Mouse (Mus musculus): Measurements from ENCODE around the gene Eme1. TPM values are rescaled to one million over a fixed set of nuclear protein-coding genes. Genes with fewer than 3 reads are reported as not detected.
A peak's percentile ranks its signal among the peaks of the same experiment; 100 is the strongest.
"Not testable (repeated sequence)": the region's sequence is repeated elsewhere in the genome, so short reads cannot be mapped to it uniquely, and the experiment has no call there.

The Eme1 gene
- total RNA-seq, 2 experiments from 2014 or later: not detected

- intact Hi-C loops (cut with DNase I): no loop called here
- no peak for DNase-seq (ENCODE audit: low spot score in 2 of 2)
These were observed 791 bp downstream of the Eme1 start for GRCm38 (mm10) chr11:94652973-94653372.

- DNase-seq (ENCODE audit: low spot score in 2 of 2); intact Hi-C loops (cut with DNase I): not testable (repeated sequence)
These were observed 2.5 kb downstream of the Eme1 start for GRCm38 (mm10) chr11:94651241-94651640.

- intact Hi-C loops (cut with DNase I): no loop called here
- no peak for DNase-seq (ENCODE audit: low spot score in 2 of 2)
These were observed 7.3 kb downstream of the Eme1 start for GRCm38 (mm10) chr11:94646457-94646856.

- no peak for DNase-seq (ENCODE audit: low spot score in 2 of 2)
- intact Hi-C loops (cut with DNase I): no loop called here
These were observed 9.1 kb downstream of the Eme1 start for GRCm38 (mm10) chr11:94644461-94645219.

- DNase-seq (ENCODE audit: low spot score in 2 of 2): no peak
- intact Hi-C loops (cut with DNase I): no loop called here
These were observed 19.3 kb downstream of the Eme1 start for GRCm38 (mm10) chr11:94634431-94634830.

GRCm38 (mm10) chr11:94632988-94633387, 20.8 kb downstream of the Eme1 start:
- intact Hi-C loops (cut with DNase I): no loop called here

GRCm38 (mm10) chr11:94631969-94632368, 21.8 kb downstream of the Eme1 start:
- no peak for DNase-seq (ENCODE audit: low spot score in 2 of 2)
- intact Hi-C loops (cut with DNase I): no loop called here

More at GRCm38 (mm10) chr11:94632988-94633387, 20.8 kb downstream of the Eme1 start:
- no peak for DNase-seq (ENCODE audit: low spot score in 2 of 2)

- intact Hi-C loops (cut with DNase I): no loop called here
- DNase-seq (ENCODE audit: low spot score in 2 of 2): peak; percentile 17 to 18
These were observed 23.4 kb downstream of the Eme1 start for GRCm38 (mm10) chr11:94630199-94631011.

GRCm38 (mm10) chr11:94629884-94630198, 23.9 kb downstream of the Eme1 start:
- DNase-seq (ENCODE audit: low spot score in 2 of 2): no peak
- intact Hi-C loops (cut with DNase I): loop anchor here (5.0 kb wide), 1 partner anchor 83 kb away; the partner anchor contains the start of gene Rsad1

- DNase-seq (ENCODE audit: low spot score in 2 of 2): peak; percentile 94 to 95
- intact Hi-C loops (cut with DNase I): loop anchor here (5.0 kb wide), 1 partner anchor 82 kb away; the partner anchor contains the start of gene Rsad1
These were observed 24.4 kb downstream of the Eme1 start, which contains the start of gene Lrrc59 for GRCm38 (mm10) chr11:94629199-94629883. Lrrc59 (plus strand) TSS chr11:94629767.

- intact Hi-C loops (cut with DNase I): no loop called here
- no peak for DNase-seq (ENCODE audit: low spot score in 2 of 2)
These were observed 31.6 kb downstream of the Eme1 start for GRCm38 (mm10) chr11:94622162-94622561.

GRCm38 (mm10) chr11:94621458-94621852, 32.3 kb downstream of the Eme1 start:
- intact Hi-C loops (cut with DNase I): no loop called here
- DNase-seq (ENCODE audit: low spot score in 2 of 2): no peak

GRCm38 (mm10) chr11:94620766-94621457, 32.9 kb downstream of the Eme1 start:
- DNase-seq (ENCODE audit: low spot score in 2 of 2): no peak

GRCm38 (mm10) chr11:94617646-94618045, 36.1 kb downstream of the Eme1 start:
- no peak for DNase-seq (ENCODE audit: low spot score in 2 of 2)
- intact Hi-C loops (cut with DNase I): no loop called here

More at GRCm38 (mm10) chr11:94620766-94621457, 32.9 kb downstream of the Eme1 start:
- intact Hi-C loops (cut with DNase I): no loop called here

GRCm38 (mm10) chr11:94615494-94615893, 38.3 kb downstream of the Eme1 start:
- intact Hi-C loops (cut with DNase I): no loop called here
- DNase-seq (ENCODE audit: low spot score in 2 of 2): no peak

- no peak for DNase-seq (ENCODE audit: low spot score in 2 of 2)
- intact Hi-C loops (cut with DNase I): no loop called here
These were observed 39.2 kb downstream of the Eme1 start for GRCm38 (mm10) chr11:94614603-94615002.

- DNase-seq (ENCODE audit: low spot score in 2 of 2): no peak
These were observed 42.7 kb downstream of the Eme1 start for GRCm38 (mm10) chr11:94610744-94611740.

GRCm38 (mm10) chr11:94602356-94602955, 51.3 kb downstream of the Eme1 start:
- DNase-seq (ENCODE audit: low spot score in 2 of 2): no peak
- intact Hi-C loops (cut with DNase I): no loop called here

More at GRCm38 (mm10) chr11:94610744-94611740, 42.7 kb downstream of the Eme1 start:
- intact Hi-C loops (cut with DNase I): no loop called here

Measured in left cerebral cortex, postnatal 36 days (tissue).